Mouse (Mus musculus) neural tube, embryonic 11.5 days (tissue): ENCODE results near the gene Kif1b. TPM values are rescaled to one million over a fixed set of nuclear protein-coding genes. Genes with fewer than 3 reads are reported as not detected.

Source experiments
- polyA plus RNA-seq: library from polyadenylated mRNA; unstranded; fragments of >200 nt; fragmentation: Nextera tagmentation; extraction: Ambion mirVana; gene quantifications from 2 replicates; pipeline ENCODE4 v1.2.1, GENCODE M21; 2014

The Kif1b gene
- polyA plus RNA-seq, 1 experiment from 2014 or later: 104 TPM

Other genes with a start within 250 kb of the Kif1b start
- gene Pex14, start 207.8 kb downstream of the Kif1b start, polyA plus RNA-seq: 43.0 and 43.1 TPM in 2 replicates
- 34.1 and 34.4 TPM in 2 replicates for gene Dffa, start 203.5 kb downstream of the Kif1b start, polyA plus RNA-seq
- 0.51 TPM in 1 of 2 replicates, not detected in the other for gene Cort, start 180.9 kb downstream of the Kif1b start, polyA plus RNA-seq
- gene Cenps, start 170.1 kb downstream of the Kif1b start, polyA plus RNA-seq: 36.7 and 43.0 TPM in 2 replicates
- gene Pgd, start 140.9 kb downstream of the Kif1b start, polyA plus RNA-seq: 49.5 and 57.4 TPM in 2 replicates
- 61.4 and 68.8 TPM in 2 replicates for gene Ube4b, start 119.1 kb upstream of the Kif1b start, polyA plus RNA-seq
- not detected in 2 replicates for gene Rbp7, start 147.3 kb upstream of the Kif1b start, polyA plus RNA-seq
- not detected in 2 replicates for gene Tmem274, start 169.7 kb upstream of the Kif1b start, polyA plus RNA-seq
- 14.6 and 14.9 TPM in 2 replicates for gene Nmnat1, start 177.5 kb upstream of the Kif1b start, polyA plus RNA-seq
- gene Lzic, start 177.5 kb upstream of the Kif1b start, polyA plus RNA-seq: 49.4 and 59.3 TPM in 2 replicates
- 54.9 and 67.7 TPM in 2 replicates for gene Ctnnbip1, start 210.5 kb upstream of the Kif1b start, polyA plus RNA-seq